Mouse (Mus musculus) thymus, adult 2 months (tissue): Measurements from ENCODE around the gene Svep1. TPM values are rescaled to one million over a fixed set of nuclear protein-coding genes. Genes with fewer than 3 reads are reported as not detected.

Experiments
- DNase-seq: peaks from one replicate; pipeline ENCODE4 v3.0.0; 2021
- H3K27ac ChIP-seq: fragments of 200-500 bp; 2 replicates; pipeline ENCODE4 v1.5.1; 2012; ENCODE audit warnings: low read length, control low read depth; ENCODE audit not compliant: control insufficient read depth, insufficient read depth
- H3K27me3 ChIP-seq: fragments of 200-500 bp; 2 replicates; pipeline ENCODE4 v1.6.1; 2012; ENCODE audit warnings: mild to moderate bottlenecking, low read length, moderate library complexity, mixed read lengths; ENCODE audit not compliant: control insufficient read depth, insufficient read depth
- H3K36me3 ChIP-seq: fragments of 200-500 bp; 2 replicates; pipeline ENCODE4 v1.6.1; 2012; ENCODE audit warnings: mild to moderate bottlenecking, low read length, moderate library complexity; ENCODE audit not compliant: control insufficient read depth, insufficient read depth
- H3K4me1 ChIP-seq: fragments of 200-500 bp; replicated peaks from 2 replicates; pipeline ENCODE4 v1.6.1; 2012; ENCODE audit warnings: low read length; ENCODE audit not compliant: control insufficient read depth, insufficient read depth
- H3K4me3 ChIP-seq: fragments of 200-500 bp; 2 replicates; pipeline ENCODE4 v1.5.1; 2012; ENCODE audit warnings: mild to moderate bottlenecking, low read length, control low read depth, moderate library complexity; ENCODE audit not compliant: control insufficient read depth, insufficient read depth
- CTCF ChIP-seq: fragments of 200-500 bp; IDR thresholded peaks from 2 replicates; pipeline ENCODE4 v1.5.1; 2012; ENCODE audit warnings: mild to moderate bottlenecking, control low read depth, low read length, moderate library complexity, borderline replicate concordance; ENCODE audit not compliant: control insufficient read depth, poor library complexity, insufficient read depth; ENCODE audit errors: extremely low read depth
- POLR2A ChIP-seq: fragments of 200-500 bp; IDR thresholded peaks from 2 replicates; pipeline ENCODE4 v1.6.1; 2012; ENCODE audit warnings: mild to moderate bottlenecking, low read length, control low read depth, moderate library complexity; ENCODE audit not compliant: control insufficient read depth, poor library complexity, insufficient read depth; ENCODE audit errors: extremely low read depth
- WGBS: fragments of 180-500 bp; shearing (Covaris S2); methylation state at CpG from one replicate; pipeline ENCODE4 v1.1.7; 2018; 5-methylcytosine and 5-hydroxymethylcytosine counted together
- polyA plus RNA-seq: library from polyadenylated mRNA; depleted of rRNA; stranded (reverse); fragments of >200 nt; gene quantifications from 2 replicates; pipeline ENCODE4 v1.2.3, GENCODE M21; 2012

Gene Svep1
- polyA plus RNA-seq, 1 experiment, result 1.4 TPM

- H3K4me3 ChIP-seq, result no peak overlapping the region
- TF ChIP-seq POLR2A, result no peak
- TF ChIP-seq CTCF, result no peak
- no peak for DNase-seq
- H3K4me1 ChIP-seq, result no peaks in the 10 kb centered on the region
- H3K27ac ChIP-seq, result no peak overlapping the region
- no peaks in the 10 kb centered on the region for H3K36me3 ChIP-seq
- H3K27me3 ChIP-seq, result no peaks in the 10 kb centered on the region
- 94% methylated on average over 3 of the region's 3 CpGs for WGBS
Observed at GRCm38 (mm10) chr4:58108364-58108763, 98.3 kb downstream of the Svep1 start.

DNA sequence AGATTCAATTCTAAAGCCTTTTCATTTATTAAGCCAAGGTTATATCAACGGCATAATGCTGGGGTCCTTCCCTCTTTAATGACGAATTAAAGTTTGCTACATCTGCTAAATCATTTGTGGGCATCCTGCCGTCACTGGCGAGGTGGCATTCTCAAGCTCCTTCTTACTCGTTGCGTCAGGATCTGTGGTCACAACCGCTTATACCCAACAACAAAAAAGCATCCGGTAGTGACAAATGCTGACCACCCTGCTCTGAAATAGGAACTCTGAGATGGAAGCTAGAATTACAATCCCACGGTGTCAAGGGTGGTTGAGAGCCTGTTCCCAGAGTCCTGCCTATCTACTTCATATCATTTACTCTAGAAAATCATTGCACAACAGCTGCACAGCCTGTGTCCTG lies 108.9 kb downstream of the Svep1 start:
- 27% methylated on average over 9 of the region's 9 CpGs for WGBS
- no peak for DNase-seq
- TF ChIP-seq POLR2A (no peak), CTCF (no peak)

DNA sequence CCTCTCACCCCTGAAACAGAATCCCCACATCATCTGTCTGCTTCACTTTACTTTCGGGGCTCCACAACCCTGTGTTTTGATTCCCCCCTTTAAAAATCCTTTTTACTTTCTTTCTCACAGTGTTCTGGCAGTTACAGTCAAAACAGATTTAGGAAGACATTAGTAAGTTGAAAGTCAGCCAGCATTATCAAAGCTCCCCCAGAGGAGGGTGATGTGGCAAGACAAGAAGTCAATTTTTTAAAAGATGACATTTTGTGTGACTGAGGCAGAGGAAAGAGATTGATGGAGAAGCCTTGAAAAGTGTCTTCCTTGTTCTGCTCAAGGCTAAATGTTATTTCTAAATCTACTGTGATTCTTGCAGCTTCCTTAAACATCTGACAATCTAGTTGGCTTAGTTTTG lies 119.9 kb downstream of the Svep1 start:
- no peak overlapping the region for H3K4me3 ChIP-seq
- 86% methylated on average over 1 of the region's 1 CpGs for WGBS
- no peaks in the 10 kb centered on the region for H3K4me1 ChIP-seq
- H3K27ac ChIP-seq, result no peak overlapping the region
- TF ChIP-seq CTCF, result no peak
- no peak for TF ChIP-seq POLR2A
- H3K36me3 ChIP-seq, result no peaks in the 10 kb centered on the region
- H3K27me3 ChIP-seq, result no peaks in the 10 kb centered on the region
- no peak for DNase-seq

More for the DNA sequence above, 108.9 kb downstream of the Svep1 start:
- Histone ChIP-seq H3K4me1 (peaks cover 3% of the 10 kb centered on the region), H3K27me3 (no peaks in the 10 kb centered on the region), H3K36me3 (no peaks in the 10 kb centered on the region), H3K4me3 (no peak overlapping the region), H3K27ac (no peak overlapping the region)

DNA sequence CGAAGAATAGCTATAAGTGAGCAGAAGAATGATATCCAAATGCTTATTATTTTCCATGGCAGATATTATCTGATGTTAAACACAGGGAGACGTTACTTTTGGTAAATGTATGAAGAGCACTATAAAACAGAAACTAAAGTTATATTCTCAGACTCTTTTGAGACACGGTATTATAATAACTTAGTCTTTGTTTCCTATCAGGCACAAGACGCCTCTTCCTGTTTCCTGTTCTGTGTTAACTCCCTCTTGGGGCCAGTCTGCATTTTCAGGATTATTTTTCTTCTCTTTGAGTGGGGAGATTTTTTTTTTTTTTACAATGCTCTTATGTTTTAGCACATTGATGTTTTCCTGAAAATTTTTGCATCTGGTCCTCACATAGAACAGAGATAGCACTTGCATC lies 120.5 kb downstream of the Svep1 start:
- no peak for TF ChIP-seq CTCF
- no peak for TF ChIP-seq POLR2A
- peaks cover 3% of the 10 kb centered on the region for H3K4me1 ChIP-seq
- DNase-seq, result no peak
- no peak overlapping the region for H3K4me3 ChIP-seq
- H3K27ac ChIP-seq, result no peak overlapping the region
- no peaks in the 10 kb centered on the region for H3K27me3 ChIP-seq
- 18% methylated on average over 4 of the region's 4 CpGs for WGBS
- H3K36me3 ChIP-seq, result no peaks in the 10 kb centered on the region

DNA sequence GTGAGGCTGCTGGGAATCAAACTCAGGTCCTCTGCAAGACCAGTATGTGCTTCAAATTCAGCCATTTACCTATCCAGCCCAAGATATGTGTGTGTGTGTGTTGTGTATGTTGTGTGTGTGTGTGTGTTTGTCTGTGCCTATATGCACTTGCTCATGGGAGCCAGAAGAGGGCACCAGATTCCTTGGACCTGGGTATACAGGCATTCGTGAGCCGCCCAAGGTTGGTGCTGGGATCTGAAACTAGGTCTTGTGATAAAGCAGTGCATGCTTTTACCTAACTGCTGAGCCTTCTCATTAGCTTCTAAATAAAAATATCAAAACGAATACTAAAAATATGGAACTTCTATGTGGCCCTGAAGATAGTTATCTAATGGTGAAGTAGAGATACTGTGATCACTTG lies 121.3 kb downstream of the Svep1 start:
- Histone ChIP-seq H3K4me1 (peaks cover 5% of the 10 kb centered on the region), H3K36me3 (no peaks in the 10 kb centered on the region), H3K4me3 (no peak overlapping the region), H3K27ac (no peak overlapping the region), H3K27me3 (no peaks in the 10 kb centered on the region)
- no peak for TF ChIP-seq POLR2A
- no peak for TF ChIP-seq CTCF
- no peak for DNase-seq
- 93% methylated on average over 3 of the region's 3 CpGs for WGBS

DNA sequence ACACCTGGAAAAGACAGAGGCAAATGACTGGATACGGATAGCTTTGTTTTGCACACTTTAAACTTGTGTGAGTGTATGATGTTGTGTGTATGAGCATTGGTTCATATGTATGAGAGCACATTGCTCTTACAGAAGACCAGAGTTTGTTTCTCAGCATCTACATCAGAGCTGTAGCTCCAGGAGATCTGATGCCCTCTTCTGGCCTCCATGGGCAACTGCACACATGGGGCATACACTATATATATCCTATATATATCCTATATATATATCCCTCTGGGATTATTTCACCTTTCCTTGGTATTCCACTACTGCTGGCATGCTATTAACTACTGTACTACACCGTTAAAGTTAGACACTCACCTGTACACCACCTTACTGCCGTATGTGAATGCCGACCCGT lies 122.5 kb downstream of the Svep1 start:
- 98% methylated on average over 5 of the region's 5 CpGs for WGBS
- Histone ChIP-seq H3K27ac (no peak overlapping the region), H3K4me3 (no peak overlapping the region), H3K36me3 (no peaks in the 10 kb centered on the region), H3K27me3 (no peaks in the 10 kb centered on the region), H3K4me1 (peaks cover 8% of the 10 kb centered on the region)
- DNase-seq, result no peak
- TF ChIP-seq POLR2A, result no peak
- no peak for TF ChIP-seq CTCF

DNA sequence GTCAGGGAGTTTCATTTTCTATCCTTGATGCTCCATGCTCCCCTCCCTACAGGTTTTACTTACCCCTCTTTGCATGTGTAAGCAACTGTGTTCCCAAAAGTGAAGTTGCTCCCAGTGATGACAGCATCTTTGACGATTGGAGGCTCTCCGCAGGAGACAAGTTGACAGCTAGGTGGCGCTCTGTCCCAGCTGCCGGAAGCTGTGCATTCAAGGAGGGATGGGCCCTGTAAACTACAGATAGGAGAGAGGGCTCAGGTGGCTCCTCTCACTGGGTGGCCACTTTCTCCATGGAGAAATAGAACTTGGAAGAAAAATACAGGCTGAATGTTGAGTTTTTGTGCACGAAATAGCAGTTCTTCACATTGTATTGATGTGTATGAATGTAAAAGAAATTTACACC lies 124.1 kb downstream of the Svep1 start:
- no peak overlapping the region for H3K27ac ChIP-seq
- no peaks in the 10 kb centered on the region for H3K27me3 ChIP-seq
- peaks cover 8% of the 10 kb centered on the region for H3K4me1 ChIP-seq
- WGBS, result 18% methylated on average over 5 of the region's 5 CpGs
- H3K36me3 ChIP-seq, result no peaks in the 10 kb centered on the region
- TF ChIP-seq POLR2A (no peak), CTCF (peak; percentile 92)
- H3K4me3 ChIP-seq, result no peak overlapping the region
- peak; percentile 78 for DNase-seq
